Mouse (Mus musculus): ENCODE results near the gene Ccdc34. TPM values are rescaled to one million over a fixed set of nuclear protein-coding genes. Genes with fewer than 3 reads are reported as not detected.

Ccdc34 gene
- polyA plus RNA-seq, 1 experiment from 2014 or later = 59.0 TPM

GRCm38 (mm10) chr2:110149246-110149645, 131.6 kb downstream of the Ccdc34 start:
- no peak for DNase-seq (ENCODE audit: low spot score, missing footprints)

GRCm38 (mm10) chr2:110156321-110156720, 138.7 kb downstream of the Ccdc34 start:
- Histone ChIP-seq H3K36me3 (ENCODE audit: control insufficient read depth, insufficient read depth, low read length) (no peaks in the 10 kb centered on the region), H3K4me3 (ENCODE audit: low read depth, low read length) (no peak overlapping the region), H3K9ac (ENCODE audit: low read length) (no peak overlapping the region), H3K9me3 (ENCODE audit: control insufficient read depth, low read length) (no peaks in the 10 kb centered on the region), H3K4me1 (ENCODE audit: control insufficient read depth, insufficient read depth, low read length) (no peaks in the 10 kb centered on the region), H3K4me2 (no peak overlapping the region), H3K27me3 (ENCODE audit: control insufficient read depth, insufficient read depth, low read length) (no peaks in the 10 kb centered on the region), H3K27ac (ENCODE audit: low read depth, low read length) (no peak overlapping the region)
- ATAC-seq (ENCODE audit: low FRiP score) = no peak
- 88% methylated on average over 2 of the region's 2 CpGs for WGBS
- DNase-seq (ENCODE audit: low spot score, missing footprints) = peak; percentile 2

More at GRCm38 (mm10) chr2:110149246-110149645, 131.6 kb downstream of the Ccdc34 start:
- Histone ChIP-seq H3K4me2 (no peak overlapping the region), H3K36me3 (ENCODE audit: control insufficient read depth, insufficient read depth, low read length) (no peaks in the 10 kb centered on the region), H3K4me1 (ENCODE audit: control insufficient read depth, insufficient read depth, low read length) (no peaks in the 10 kb centered on the region), H3K9me3 (ENCODE audit: control insufficient read depth, low read length) (no peaks in the 10 kb centered on the region), H3K9ac (ENCODE audit: low read length) (no peak overlapping the region), H3K27ac (ENCODE audit: low read depth, low read length) (no peak overlapping the region), H3K27me3 (ENCODE audit: control insufficient read depth, insufficient read depth, low read length) (no peaks in the 10 kb centered on the region), H3K4me3 (ENCODE audit: low read depth, low read length) (no peak overlapping the region)
- no peak for ATAC-seq (ENCODE audit: low FRiP score)

- H3K4me2 ChIP-seq = no peak overlapping the region
Measured at GRCm38 (mm10) chr2:110165003-110165402, 147.4 kb downstream of the Ccdc34 start.

GRCm38 (mm10) chr2:110167694-110168093, 150.1 kb downstream of the Ccdc34 start:
- Histone ChIP-seq H3K4me3 (ENCODE audit: low read depth, low read length) (no peak overlapping the region), H3K36me3 (ENCODE audit: control insufficient read depth, insufficient read depth, low read length) (no peaks in the 10 kb centered on the region), H3K9ac (ENCODE audit: low read length) (no peak overlapping the region), H3K9me3 (ENCODE audit: control insufficient read depth, low read length) (no peaks in the 10 kb centered on the region), H3K27me3 (ENCODE audit: control insufficient read depth, insufficient read depth, low read length) (no peaks in the 10 kb centered on the region), H3K27ac (ENCODE audit: low read depth, low read length) (no peak overlapping the region), H3K4me1 (ENCODE audit: control insufficient read depth, insufficient read depth, low read length) (no peaks in the 10 kb centered on the region), H3K4me2 (no peak overlapping the region)
- no peak for DNase-seq (ENCODE audit: low spot score, missing footprints)
- WGBS = 85% methylated on average over 4 of the region's 4 CpGs
- no peak for ATAC-seq (ENCODE audit: low FRiP score)

More at GRCm38 (mm10) chr2:110165003-110165402, 147.4 kb downstream of the Ccdc34 start:
- H3K9me3 ChIP-seq (ENCODE audit: control insufficient read depth, low read length) = no peaks in the 10 kb centered on the region
- H3K27me3 ChIP-seq (ENCODE audit: control insufficient read depth, insufficient read depth, low read length) = no peaks in the 10 kb centered on the region
- no peaks in the 10 kb centered on the region for H3K36me3 ChIP-seq (ENCODE audit: control insufficient read depth, insufficient read depth, low read length)
- H3K4me3 ChIP-seq (ENCODE audit: low read depth, low read length) = no peak overlapping the region
- WGBS = 87% methylated on average over 4 of the region's 4 CpGs
- no peak for DNase-seq (ENCODE audit: low spot score, missing footprints)
- no peaks in the 10 kb centered on the region for H3K4me1 ChIP-seq (ENCODE audit: control insufficient read depth, insufficient read depth, low read length)
- no peak for ATAC-seq (ENCODE audit: low FRiP score)
- no peak overlapping the region for H3K9ac ChIP-seq (ENCODE audit: low read length)
- no peak overlapping the region for H3K27ac ChIP-seq (ENCODE audit: low read depth, low read length)

GRCm38 (mm10) chr2:110168361-110168760, 150.7 kb downstream of the Ccdc34 start:
- H3K9ac ChIP-seq (ENCODE audit: low read length) = no peak overlapping the region
- no peak for ATAC-seq (ENCODE audit: low FRiP score)
- H3K9me3 ChIP-seq (ENCODE audit: control insufficient read depth, low read length) = no peaks in the 10 kb centered on the region
- H3K36me3 ChIP-seq (ENCODE audit: control insufficient read depth, insufficient read depth, low read length) = no peaks in the 10 kb centered on the region
- H3K4me3 ChIP-seq (ENCODE audit: low read depth, low read length) = no peak overlapping the region
- DNase-seq (ENCODE audit: low spot score, missing footprints) = no peak
- no peaks in the 10 kb centered on the region for H3K4me1 ChIP-seq (ENCODE audit: control insufficient read depth, insufficient read depth, low read length)
- no peaks in the 10 kb centered on the region for H3K27me3 ChIP-seq (ENCODE audit: control insufficient read depth, insufficient read depth, low read length)
- H3K27ac ChIP-seq (ENCODE audit: low read depth, low read length) = no peak overlapping the region
- H3K4me2 ChIP-seq = no peak overlapping the region

- Histone ChIP-seq H3K27me3 (ENCODE audit: control insufficient read depth, insufficient read depth, low read length) (no peaks in the 10 kb centered on the region), H3K4me3 (ENCODE audit: low read depth, low read length) (no peak overlapping the region), H3K9me3 (ENCODE audit: control insufficient read depth, low read length) (no peaks in the 10 kb centered on the region), H3K4me1 (ENCODE audit: control insufficient read depth, insufficient read depth, low read length) (no peaks in the 10 kb centered on the region; the same call in 1 of the 2 replicates), H3K36me3 (ENCODE audit: control insufficient read depth, insufficient read depth, low read length) (no peaks in the 10 kb centered on the region), H3K27ac (ENCODE audit: low read depth, low read length) (no peak overlapping the region), H3K9ac (ENCODE audit: low read length) (no peak overlapping the region), H3K4me2 (no peak overlapping the region)
- ATAC-seq (ENCODE audit: low FRiP score) = no peak
- 83% methylated on average over 7 of the region's 7 CpGs for WGBS
- DNase-seq (ENCODE audit: low spot score, missing footprints) = no peak
Measured at GRCm38 (mm10) chr2:110172456-110172855, 154.8 kb downstream of the Ccdc34 start.

GRCm38 (mm10) chr2:110173818-110174247, 156.2 kb downstream of the Ccdc34 start:
- no peak overlapping the region for H3K9ac ChIP-seq (ENCODE audit: low read length)
- peak; percentile 89 for ATAC-seq (ENCODE audit: low FRiP score)
- H3K9me3 ChIP-seq (ENCODE audit: control insufficient read depth, low read length) = no peaks in the 10 kb centered on the region
- no peaks in the 10 kb centered on the region; the same call in 1 of the 2 replicates for H3K4me1 ChIP-seq (ENCODE audit: control insufficient read depth, insufficient read depth, low read length)
- no peak for DNase-seq (ENCODE audit: low spot score, missing footprints)
- no peak overlapping the region for H3K4me3 ChIP-seq (ENCODE audit: low read depth, low read length)
- 57% methylated on average over 7 of the region's 7 CpGs for WGBS
- H3K36me3 ChIP-seq (ENCODE audit: control insufficient read depth, insufficient read depth, low read length) = no peaks in the 10 kb centered on the region
- no peak overlapping the region for H3K4me2 ChIP-seq
- H3K27me3 ChIP-seq (ENCODE audit: control insufficient read depth, insufficient read depth, low read length) = no peaks in the 10 kb centered on the region
- H3K27ac ChIP-seq (ENCODE audit: low read depth, low read length) = no peak overlapping the region

GRCm38 (mm10) chr2:110176761-110177400, 159.3 kb downstream of the Ccdc34 start:
- Histone ChIP-seq H3K9ac (ENCODE audit: low read length) (no peak overlapping the region), H3K9me3 (ENCODE audit: control insufficient read depth, low read length) (no peaks in the 10 kb centered on the region), H3K36me3 (ENCODE audit: control insufficient read depth, insufficient read depth, low read length) (no peaks in the 10 kb centered on the region), H3K4me1 (ENCODE audit: control insufficient read depth, insufficient read depth, low read length) (peaks cover 4% of the 10 kb centered on the region), H3K27ac (ENCODE audit: low read depth, low read length) (no peak overlapping the region), H3K27me3 (ENCODE audit: control insufficient read depth, insufficient read depth, low read length) (no peaks in the 10 kb centered on the region), H3K4me3 (ENCODE audit: low read depth, low read length) (no peak overlapping the region), H3K4me2 (no peak overlapping the region)
- ATAC-seq (ENCODE audit: low FRiP score) = no peak
- 73% methylated on average over 2 of the region's 2 CpGs for WGBS
- no peak for DNase-seq (ENCODE audit: low spot score, missing footprints)

GRCm38 (mm10) chr2:110177406-110177805, 159.8 kb downstream of the Ccdc34 start:
- Histone ChIP-seq H3K9ac (ENCODE audit: low read length) (no peak overlapping the region), H3K27me3 (ENCODE audit: control insufficient read depth, insufficient read depth, low read length) (no peaks in the 10 kb centered on the region), H3K4me3 (ENCODE audit: low read depth, low read length) (no peak overlapping the region), H3K4me2 (no peak overlapping the region), H3K27ac (ENCODE audit: low read depth, low read length) (no peak overlapping the region), H3K9me3 (ENCODE audit: control insufficient read depth, low read length) (no peaks in the 10 kb centered on the region), H3K36me3 (ENCODE audit: control insufficient read depth, insufficient read depth, low read length) (no peaks in the 10 kb centered on the region), H3K4me1 (ENCODE audit: control insufficient read depth, insufficient read depth, low read length) (peaks cover 4% of the 10 kb centered on the region)
- WGBS = 96% methylated on average over 2 of the region's 2 CpGs
- ATAC-seq (ENCODE audit: low FRiP score) = no peak
- no peak for DNase-seq (ENCODE audit: low spot score, missing footprints)
